21 mouse cellular contexts compared by ENCODE assay signal in the genomic region with DNA sequence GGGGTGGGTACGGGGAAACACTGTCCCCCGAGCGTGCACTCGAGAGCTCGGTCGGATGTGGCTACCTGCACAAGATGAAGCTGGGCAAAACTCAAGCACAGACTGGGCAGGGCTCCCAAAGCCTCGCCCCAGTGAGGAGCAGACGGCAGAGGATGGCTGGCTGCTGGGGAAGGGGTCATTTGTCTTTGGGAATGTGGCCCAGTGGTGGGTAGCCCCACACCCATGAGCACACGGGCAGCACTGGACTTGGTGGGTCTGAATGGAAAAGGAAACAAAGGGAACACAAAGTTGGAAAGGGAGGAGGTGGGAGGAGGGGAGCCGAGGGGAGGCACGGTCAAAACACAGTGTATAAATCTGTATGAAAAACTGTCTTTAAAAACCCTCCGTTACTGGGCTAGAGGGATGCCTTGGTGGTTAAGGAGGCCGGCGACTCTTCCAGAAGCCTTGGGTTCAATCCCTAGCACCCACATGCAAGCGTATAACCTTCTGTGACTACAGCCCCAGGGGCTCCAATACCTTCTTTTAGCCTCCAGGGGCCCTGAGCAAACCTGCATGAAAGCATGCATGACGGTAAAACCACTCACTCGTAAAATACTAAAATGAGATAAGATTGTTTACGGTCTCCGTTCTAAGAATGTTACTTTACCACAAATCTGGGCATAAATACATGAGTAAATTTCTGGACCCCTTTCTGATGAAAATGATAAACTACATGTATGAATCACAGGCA.
A peak's percentile ranks its signal among the peaks of the same experiment; 100 is the strongest.
DNase-seq lines count a peak whose midpoint lies in the region; ATAC-seq lines count a peak whose summit lies in the region.
"Had no signal": no experiment of that assay in that cellular context is flagged by ENCODE, and none has a peak within 500 bp of the region (broad histone marks: within the 10 kb centered on the region; RNA-seq: fewer than 3 reads in every experiment).

No protein-coding gene starts in this region.

- H3K4me3 ChIP-seq in forebrain, embryonic 16.5 days (replicated peaks; ENCODE audit: low read length), result no peak overlapping the region
- H3K4me3 ChIP-seq in forebrain, embryonic 12.5 days (replicated peaks), result no peak overlapping the region
- H3K4me3 ChIP-seq in kidney, embryonic 14.5 days (ENCODE audit: low read length), result no peak overlapping the region
- H3K4me3 ChIP-seq in midbrain, embryonic 16.5 days (ENCODE audit: low read depth, low read length), result no peak overlapping the region
- no peak overlapping the region for H3K4me3 ChIP-seq in midbrain, embryonic 13.5 days (replicated peaks)
- H3K4me3 ChIP-seq in hindbrain, embryonic 13.5 days, result no peak overlapping the region
- H3K4me3 ChIP-seq: embryonic facial prominence, embryonic 15.5 days; gastrocnemius, adult 2 months; heart, embryonic 12.5 days; limb, embryonic 12.5 days had no signal

- DNase-seq in kidney, adult 9 months, result no peak
- no peak for DNase-seq in gastrocnemius, postnatal 10 days
- DNase-seq: adrenal gland, postnatal 36 days; cerebellum, adult 9-10 months; gastrocnemius, adult 2 months; heart, postnatal 10 days; kidney, adult 8-10 months; kidney, postnatal 4 days; liver, postnatal 0 days; thymus, postnatal 14 days had no signal

- 65% methylated on average over 19 of the region's 19 CpGs for WGBS in forebrain, embryonic 16.5 days
- WGBS in forebrain, embryonic 12.5 days, result 74% methylated on average over 19 of the region's 19 CpGs
- 72% methylated on average over 19 of the region's 19 CpGs for WGBS in kidney, embryonic 14.5 days
- 73% methylated on average over 19 of the region's 19 CpGs for WGBS in midbrain, embryonic 16.5 days
- 78% methylated on average over 19 of the region's 19 CpGs for WGBS in midbrain, embryonic 13.5 days
- 65% methylated on average over 19 of the region's 19 CpGs for WGBS in hindbrain, embryonic 13.5 days

- H3K4me1 ChIP-seq in forebrain, embryonic 16.5 days (replicated peaks; ENCODE audit: control insufficient read depth, insufficient read depth, low read length), result peaks cover 17% of the 10 kb centered on the region
- H3K4me1 ChIP-seq in forebrain, embryonic 12.5 days, result peaks cover 28% of the 10 kb centered on the region
- H3K4me1 ChIP-seq in kidney, embryonic 14.5 days (ENCODE audit: control insufficient read depth, insufficient read depth, low read length), result 0 out of 2 replicates have a peak, but pooled peaks cover 6% of the 10 kb centered on the region
- H3K4me1 ChIP-seq in midbrain, embryonic 16.5 days (ENCODE audit: control insufficient read depth, insufficient read depth, low read length), result no peaks in the 10 kb centered on the region
- H3K4me1 ChIP-seq in midbrain, embryonic 13.5 days (replicated peaks), result peaks cover 13% of the 10 kb centered on the region; the same call in 1 of the 2 replicates
- H3K4me1 ChIP-seq in hindbrain, embryonic 13.5 days (replicated peaks), result peaks cover 6% of the 10 kb centered on the region; the same call in 1 of the 2 replicates
- H3K4me1 ChIP-seq: embryonic facial prominence, embryonic 15.5 days had no signal

- H3K9ac ChIP-seq in forebrain, embryonic 16.5 days (replicated peaks; ENCODE audit: low read depth, low read length), result no peak overlapping the region
- no peak overlapping the region for H3K9ac ChIP-seq in forebrain, embryonic 12.5 days
- H3K9ac ChIP-seq in kidney, embryonic 14.5 days (ENCODE audit: low read depth, low read length), result no peak overlapping the region
- H3K9ac ChIP-seq in midbrain, embryonic 16.5 days (ENCODE audit: low read depth, low read length), result no peak overlapping the region
- no peak overlapping the region for H3K9ac ChIP-seq in midbrain, embryonic 13.5 days (replicated peaks)
- no peak overlapping the region for H3K9ac ChIP-seq in hindbrain, embryonic 13.5 days
- H3K9ac ChIP-seq: embryonic facial prominence, embryonic 15.5 days; heart, embryonic 12.5 days; limb, embryonic 12.5 days; liver, postnatal 0 days had no signal

- H3K27me3 ChIP-seq in forebrain, embryonic 16.5 days (replicated peaks; ENCODE audit: control insufficient read depth, insufficient read depth, low read length), result no peaks in the 10 kb centered on the region; the same call in 1 of the 2 replicates
- 0 out of 2 replicates have a peak, but pooled peaks cover 6% of the 10 kb centered on the region for H3K27me3 ChIP-seq in forebrain, embryonic 12.5 days
- no peaks in the 10 kb centered on the region for H3K27me3 ChIP-seq in kidney, embryonic 14.5 days (ENCODE audit: control insufficient read depth, insufficient read depth, low read length)
- no peaks in the 10 kb centered on the region for H3K27me3 ChIP-seq in midbrain, embryonic 16.5 days (ENCODE audit: control insufficient read depth, insufficient read depth, low read depth, low read length)
- H3K27me3 ChIP-seq in midbrain, embryonic 13.5 days, result no peaks in the 10 kb centered on the region
- no peaks in the 10 kb centered on the region for H3K27me3 ChIP-seq in hindbrain, embryonic 13.5 days
- H3K27me3 ChIP-seq: embryonic facial prominence, embryonic 15.5 days; heart, embryonic 12.5 days; limb, embryonic 12.5 days; Patski had no signal

- ATAC-seq in forebrain, embryonic 16.5 days, result 0 out of 2 replicates have a peak, but pooled peaks have one; percentile 22
- no peak for ATAC-seq in forebrain, embryonic 12.5 days (ENCODE audit: low FRiP score)
- ATAC-seq in kidney, embryonic 14.5 days (ENCODE audit: low FRiP score, low TSS enrichment), result 0 out of 2 replicates have a peak, but pooled peaks have one; percentile 36
- peak; percentile 43; the same call in 1 of the 2 replicates for ATAC-seq in midbrain, embryonic 16.5 days
- no peak for ATAC-seq in midbrain, embryonic 13.5 days
- ATAC-seq in hindbrain, embryonic 13.5 days (ENCODE audit: low FRiP score), result 0 out of 2 replicates have a peak, but pooled peaks have one; percentile 19
- ATAC-seq: liver, postnatal 0 days; Patski had no signal

- H3K36me3 ChIP-seq in forebrain, embryonic 16.5 days (ENCODE audit: control insufficient read depth, insufficient read depth), result no peaks in the 10 kb centered on the region
- peaks cover 22% of the 10 kb centered on the region for H3K36me3 ChIP-seq in forebrain, embryonic 12.5 days (replicated peaks)
- H3K36me3 ChIP-seq in kidney, embryonic 14.5 days (ENCODE audit: control insufficient read depth, insufficient read depth, low read length), result peaks cover 10% of the 10 kb centered on the region; the same call in 1 of the 2 replicates
- H3K36me3 ChIP-seq in midbrain, embryonic 16.5 days (ENCODE audit: control insufficient read depth, insufficient read depth, low read length), result 0 out of 2 replicates have a peak, but pooled peaks cover 3% of the 10 kb centered on the region
- peaks cover 8% of the 10 kb centered on the region for H3K36me3 ChIP-seq in midbrain, embryonic 13.5 days
- H3K36me3 ChIP-seq in hindbrain, embryonic 13.5 days, result peaks cover 3% of the 10 kb centered on the region; the same call in 1 of the 2 replicates

- H3K4me2 ChIP-seq in forebrain, embryonic 16.5 days (ENCODE audit: low read length), result no peak overlapping the region
- H3K4me2 ChIP-seq in forebrain, embryonic 12.5 days, result no peak overlapping the region
- no peak overlapping the region for H3K4me2 ChIP-seq in kidney, embryonic 14.5 days (replicated peaks; ENCODE audit: low read depth, low read length)
- no peak overlapping the region for H3K4me2 ChIP-seq in midbrain, embryonic 16.5 days (ENCODE audit: low read length)
- no peak overlapping the region for H3K4me2 ChIP-seq in midbrain, embryonic 13.5 days (replicated peaks)
- no peak overlapping the region for H3K4me2 ChIP-seq in hindbrain, embryonic 13.5 days
- H3K4me2 ChIP-seq: embryonic facial prominence, embryonic 15.5 days; heart, embryonic 12.5 days; limb, embryonic 12.5 days; liver, embryonic 11.5 days had no signal

- no peaks in the 10 kb centered on the region for H3K9me3 ChIP-seq in forebrain, embryonic 16.5 days (ENCODE audit: control insufficient read depth, low read length)
- no peaks in the 10 kb centered on the region for H3K9me3 ChIP-seq in forebrain, embryonic 12.5 days
- no peaks in the 10 kb centered on the region for H3K9me3 ChIP-seq in kidney, embryonic 14.5 days (ENCODE audit: control insufficient read depth, low read length)
- H3K9me3 ChIP-seq in midbrain, embryonic 16.5 days (replicated peaks; ENCODE audit: control insufficient read depth, low read length, poor library complexity, severe bottlenecking), result no peaks in the 10 kb centered on the region
- no peaks in the 10 kb centered on the region for H3K9me3 ChIP-seq in midbrain, embryonic 13.5 days
- no peaks in the 10 kb centered on the region for H3K9me3 ChIP-seq in hindbrain, embryonic 13.5 days
- H3K9me3 ChIP-seq: embryonic facial prominence, embryonic 15.5 days; heart, embryonic 12.5 days; limb, embryonic 12.5 days had no signal

- H3K27ac ChIP-seq in forebrain, embryonic 16.5 days (ENCODE audit: low read length), result no peak overlapping the region
- H3K27ac ChIP-seq in forebrain, embryonic 12.5 days, result no peak overlapping the region
- H3K27ac ChIP-seq in kidney, embryonic 14.5 days (ENCODE audit: low read depth, low read length), result no peak overlapping the region
- H3K27ac ChIP-seq in midbrain, embryonic 16.5 days (ENCODE audit: low read length), result no peak overlapping the region
- no peak overlapping the region for H3K27ac ChIP-seq in midbrain, embryonic 13.5 days
- no peak overlapping the region for H3K27ac ChIP-seq in hindbrain, embryonic 13.5 days
- H3K27ac ChIP-seq: embryonic facial prominence, embryonic 15.5 days; gastrocnemius, adult 2 months; limb, embryonic 12.5 days had no signal

Comparison
In these comparisons a context has a peak if more than half of its experiments do, and no peak if none do; other contexts are left out.
1. ATAC-seq: peak in forebrain, embryonic 16.5 days (single experiment), kidney, embryonic 14.5 days (single experiment), midbrain, embryonic 16.5 days (single experiment) and hindbrain, embryonic 13.5 days (single experiment); none in forebrain, embryonic 12.5 days (single experiment) and midbrain, embryonic 13.5 days (single experiment).